Mouse (Mus musculus) frontal cortex, postnatal 10 days (tissue): Measurements from ENCODE around the gene Mdga1.
"Not testable (repeated sequence)": the region's sequence is repeated elsewhere in the genome, so short reads cannot be mapped to it uniquely, and the experiment has no call there.

Experiments used
- DNase-seq, 2 experiments: peaks; one replicate each; pipeline ENCODE4 v3.0.0; 2022; ENCODE audit warnings: low spot score in 2 of 2, mixed read lengths in 1 of 2

Gene Mdga1

GRCm38 (mm10) chr17:29799398-29800095 lies 170.3 kb downstream of the Mdga1 start:
- DNase-seq = no peak

- no peak for DNase-seq
Observed at GRCm38 (mm10) chr17:29798151-29798550, 171.7 kb downstream of the Mdga1 start.

- no peak for DNase-seq
Observed at GRCm38 (mm10) chr17:29796787-29797186, 173.1 kb downstream of the Mdga1 start.

GRCm38 (mm10) chr17:29796086-29796485 lies 173.8 kb downstream of the Mdga1 start:
- DNase-seq = peak in 1 of 2 experiments; percentile 74

GRCm38 (mm10) chr17:29795050-29795770 lies 174.7 kb downstream of the Mdga1 start:
- peak in 1 of 2 experiments; percentile 54 for DNase-seq

- DNase-seq = no peak
Observed at GRCm38 (mm10) chr17:29791531-29792050, 178.3 kb downstream of the Mdga1 start.

GRCm38 (mm10) chr17:29790231-29790740 lies 179.6 kb downstream of the Mdga1 start:
- no peak for DNase-seq

- DNase-seq = no peak
Observed at GRCm38 (mm10) chr17:29789715-29790114, 180.2 kb downstream of the Mdga1 start.

GRCm38 (mm10) chr17:29788573-29788972 lies 181.3 kb downstream of the Mdga1 start:
- no peak for DNase-seq

- no peak for DNase-seq
Observed at GRCm38 (mm10) chr17:29784820-29785219, 185.1 kb downstream of the Mdga1 start.

- DNase-seq = not testable (repeated sequence)
Observed at GRCm38 (mm10) chr17:29781472-29781871, 188.4 kb downstream of the Mdga1 start.

- DNase-seq = no peak
Observed at GRCm38 (mm10) chr17:29778021-29778420, 191.9 kb downstream of the Mdga1 start.
